Mouse (Mus musculus): Measurements from ENCODE around the gene Klk6. TPM values are rescaled to one million over a fixed set of nuclear protein-coding genes. Genes with fewer than 3 reads are reported as not detected.

Gene Klk6
- total RNA-seq, 2 experiments from 2014 or later = not detected

Other genes with a start within 250 kb of the Klk6 start
- 10 to 100 TPM; 20.5 to 25.1 TPM for gene Zfp719, start 244.9 kb upstream of the Klk6 start, total RNA-seq (2021)
- under 1 TPM in 1 of 2 experiments, not detected in 1; 0.39 TPM for gene Zfp819, start 217.3 kb upstream of the Klk6 start, total RNA-seq (2021)
- under 1 TPM; 0.19 to 0.28 TPM for gene Ceacam18, start 189.8 kb upstream of the Klk6 start, total RNA-seq (2021)
- gene Siglece, start 164.3 kb upstream of the Klk6 start, total RNA-seq (2021) = 1 to 10 TPM in 1 of 2 experiments, under 1 TPM in 1; 0.74 to 1.7 TPM
- gene Ctu1, start 152.5 kb upstream of the Klk6 start, total RNA-seq (2021) = 10 to 100 TPM in 1 of 2 experiments, 1 to 10 TPM in 1; 9.9 to 12.6 TPM
- gene Klk14, start 134.1 kb upstream of the Klk6 start, total RNA-seq (2021) = not detected
- not detected for gene Klk13, start 111.9 kb upstream of the Klk6 start, total RNA-seq (2021)
- gene Klk12, start 55.6 kb upstream of the Klk6 start, total RNA-seq (2021) = not detected
- not detected for gene Klk11, start 49.9 kb upstream of the Klk6 start, total RNA-seq (2021)
- gene Klk10, start 43.5 kb upstream of the Klk6 start, total RNA-seq (2021) = under 1 TPM; 0.55 to 0.93 TPM
- gene Klk9, start 32.6 kb upstream of the Klk6 start, total RNA-seq (2021) = under 1 TPM in 1 of 2 experiments, not detected in 1; 0.43 TPM
- 10 to 100 TPM; 25.3 to 25.9 TPM for gene Klk8, start 26.9 kb upstream of the Klk6 start, total RNA-seq (2021)
- under 1 TPM; 0.35 to 0.45 TPM for gene Klk7, start 13.2 kb upstream of the Klk6 start, total RNA-seq (2021)
- gene Klk5, start 17.5 kb downstream of the Klk6 start, total RNA-seq (2021) = not detected
- not detected for gene Klk4, start 56.7 kb downstream of the Klk6 start, total RNA-seq (2021)
- gene Klk15, start 109.2 kb downstream of the Klk6 start, total RNA-seq (2021) = not detected
- not detected for gene Klk1b8, start 126.2 kb downstream of the Klk6 start, total RNA-seq (2021)
- gene Klk1b1, start 142.3 kb downstream of the Klk6 start, total RNA-seq (2021) = not detected
- not detected for gene Klk1b9, start 151.6 kb downstream of the Klk6 start, total RNA-seq (2021)
- not detected for gene Klk1b11, start 171.4 kb downstream of the Klk6 start, total RNA-seq (2021)
- gene Klk1b26, start 187.7 kb downstream of the Klk6 start, total RNA-seq (2021) = not detected
- not detected for gene Klk1b27, start 227.8 kb downstream of the Klk6 start, total RNA-seq (2021)